Mouse (Mus musculus): Measurements from ENCODE around the gene Ptgfrn.

GRCm38 (mm10) chr3:101051601-101052000 is 58.5 kb downstream of the Ptgfrn start:
- TF ChIP-seq CTCF (IDR thresholded peaks at IDR 0.05; ENCODE audit: low read depth) (no peak), EP300 (IDR thresholded peaks at IDR 0.05; ENCODE audit: low read depth) (no peak)

All from liver, postnatal 0 days (tissue).